In the genomic region with DNA sequence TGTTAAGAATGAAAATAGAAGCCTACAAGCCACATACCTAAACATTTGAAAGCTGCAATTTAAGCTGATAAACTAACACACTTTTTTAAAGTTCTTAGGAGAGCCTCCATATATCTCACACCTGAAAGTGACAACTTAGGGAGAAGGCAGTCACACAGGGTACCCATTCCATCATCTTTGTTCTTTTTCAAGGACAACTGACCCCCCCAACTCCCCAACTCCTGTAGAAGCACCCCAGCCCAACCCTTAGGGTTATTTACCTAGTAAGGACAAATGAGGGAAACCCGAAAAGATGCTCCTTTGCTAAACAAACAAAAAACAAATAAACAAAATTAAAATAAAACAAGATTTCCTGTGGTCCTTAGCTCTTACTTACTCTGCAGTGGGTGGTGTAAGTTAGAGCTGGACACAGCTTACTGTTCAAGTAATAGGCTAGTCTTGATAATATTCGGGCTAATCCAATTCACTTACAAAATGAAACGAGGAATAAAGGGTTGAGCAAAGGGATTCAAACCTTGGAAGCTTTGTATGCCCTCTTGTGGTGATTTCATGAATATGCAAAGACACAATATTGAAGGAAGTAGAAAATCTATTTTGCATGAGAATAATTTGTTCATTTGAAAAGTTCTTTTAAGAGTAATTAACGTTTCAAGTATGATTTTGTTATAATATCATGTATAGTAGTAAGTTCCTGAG, we compare ENCODE assay signal across 10 mouse cellular contexts. TPM values are rescaled to one million over a fixed set of nuclear protein-coding genes. Genes with fewer than 3 reads are reported as not detected.
A peak's percentile ranks its signal among the peaks of the same experiment; 100 is the strongest.
DNase-seq lines count a peak whose midpoint lies in the region; ATAC-seq and TF ChIP-seq lines count a peak whose summit lies in the region.
"Had no signal": no experiment of that assay in that cellular context is flagged by ENCODE, and none has a peak within 500 bp of the region (broad histone marks: within the 10 kb centered on the region; RNA-seq: fewer than 3 reads in every experiment).

No protein-coding gene starts in this region.

- 28% methylated on average over 4 of the region's 4 CpGs for WGBS in heart, postnatal 0 days
- WGBS in kidney, embryonic 15.5 days: 46% methylated on average over 4 of the region's 4 CpGs

- H3K4me3 ChIP-seq in heart, postnatal 0 days (ENCODE audit: low read depth, low read length): 0 out of 2 replicates have a peak overlapping the region, but pooled peaks have one; percentile 7
- no peak overlapping the region for H3K4me3 ChIP-seq in kidney, embryonic 15.5 days (replicated peaks)
- H3K4me3 ChIP-seq: erythroblast, embryonic 14.5 days had no signal

- no peaks in the 10 kb centered on the region for H3K36me3 ChIP-seq in heart, postnatal 0 days (replicated peaks; ENCODE audit: control insufficient read depth, insufficient read depth, low read length)
- H3K36me3 ChIP-seq in kidney, embryonic 15.5 days: no peaks in the 10 kb centered on the region

- no peak overlapping the region for H3K9ac ChIP-seq in heart, postnatal 0 days (replicated peaks; ENCODE audit: low read depth, low read length)
- H3K9ac ChIP-seq in kidney, embryonic 15.5 days: no peak overlapping the region

- TF ChIP-seq EP300 in heart, postnatal 0 days (IDR thresholded peaks at IDR 0.05; ENCODE audit: low read depth): no peak

- H3K4me1 ChIP-seq in heart, postnatal 0 days (ENCODE audit: control insufficient read depth, insufficient read depth): no peaks in the 10 kb centered on the region
- H3K4me1 ChIP-seq in kidney, embryonic 15.5 days: no peaks in the 10 kb centered on the region

- no peaks in the 10 kb centered on the region for H3K27me3 ChIP-seq in heart, postnatal 0 days (ENCODE audit: control insufficient read depth, insufficient read depth, low read length)
- no peaks in the 10 kb centered on the region for H3K27me3 ChIP-seq in kidney, embryonic 15.5 days

- no peak overlapping the region for H3K27ac ChIP-seq in heart, postnatal 0 days (ENCODE audit: low read depth)
- H3K27ac ChIP-seq in kidney, embryonic 15.5 days: no peak overlapping the region

- DNase-seq in heart, postnatal 0 days (ENCODE audit: low spot score): peak; percentile 72
- no peak for DNase-seq in heart, postnatal 4 days
- DNase-seq in 416B (ENCODE audit: low read depth) (peak; percentile 78), MN1 (ENCODE audit: low spot score) (peak; percentile 56)
- DNase-seq in natural killer cell, adult 2 months (ENCODE audit: low spot score in 2 of 2): no peak
- no peak for DNase-seq in kidney, postnatal 4 days
- DNase-seq: adrenal gland, postnatal 10 days had no signal

- ATAC-seq in heart, postnatal 0 days (ENCODE audit: insufficient read depth, low read depth): no peak
- ATAC-seq in inflammation-experienced regulatory T-cells, adult 6 months: peak; percentile 48
- no peak for ATAC-seq in kidney, embryonic 15.5 days (replicated peaks; ENCODE audit: low FRiP score)

- peak overlapping the region; percentile 34 for H3K4me2 ChIP-seq in heart, postnatal 0 days (ENCODE audit: low read depth, low read length)
- no peak overlapping the region for H3K4me2 ChIP-seq in kidney, embryonic 15.5 days

- TF ChIP-seq CTCF in heart, postnatal 0 days (IDR thresholded peaks at IDR 0.05; ENCODE audit: low read depth): peak; percentile 70

- H3K9me3 ChIP-seq in heart, postnatal 0 days (replicated peaks; ENCODE audit: control insufficient read depth, low read length): peaks cover 7% of the 10 kb centered on the region; the same call in 1 of the 2 replicates
- H3K9me3 ChIP-seq in kidney, embryonic 15.5 days (replicated peaks): no peaks in the 10 kb centered on the region

RNA-seq across cellular contexts. Expression of a gene that starts 32.1 kb away (rescaled TPM):
- total RNA-seq in heart, postnatal 0 days (2014; rRNA removed; ENCODE audit: low replicate concordance): 68.0 and 75.2 TPM in 2 replicates
- polyA plus RNA-seq in heart, postnatal 0 days (2015; fragmentation: Nextera tagmentation; extraction: Ambion mirVana): 42.4 and 44.8 TPM in 2 replicates
- 10 to 100 TPM; 63.5 to 66.0 TPM for total RNA-seq in heart, postnatal 4 days (2021)
- 10 to 100 TPM; 30.7 to 38.6 (median 38.6) TPM for polyA plus RNA-seq in inflammation-experienced regulatory T-cells, adult 6 months (2017; shearing (Covaris generic))
- polyA plus RNA-seq in kidney, embryonic 15.5 days (2015; fragmentation: Nextera tagmentation; extraction: Ambion mirVana): 33.4 and 33.7 TPM in 2 replicates

RNA-seq across cellular contexts. Expression of a gene that starts 32.4 kb away (rescaled TPM):
- total RNA-seq in heart, postnatal 0 days (2014; rRNA removed; ENCODE audit: low replicate concordance): 0.80 and 1.6 TPM in 2 replicates
- polyA plus RNA-seq in heart, postnatal 0 days (2015; fragmentation: Nextera tagmentation; extraction: Ambion mirVana): 21.3 and 22.7 TPM in 2 replicates
- total RNA-seq in heart, postnatal 4 days (2021): 1 to 10 TPM; 8.1 to 8.8 TPM
- 10 to 100 TPM; 18.8 to 27.8 (median 21.5) TPM for polyA plus RNA-seq in inflammation-experienced regulatory T-cells, adult 6 months (2017; shearing (Covaris generic))
- 19.3 and 21.3 TPM in 2 replicates for polyA plus RNA-seq in kidney, embryonic 15.5 days (2015; fragmentation: Nextera tagmentation; extraction: Ambion mirVana)

Comparison
In these comparisons a context has a peak if more than half of its experiments do, and no peak if none do; other contexts are left out.
1. DNase-seq: peak in heart, postnatal 0 days (single experiment), 416B (single experiment) and MN1 (single experiment); none in heart, postnatal 4 days (single experiment), natural killer cell, adult 2 months (0 of 2) and kidney, postnatal 4 days (0 of 2).